8 mouse cellular contexts compared by ENCODE assay signal in genomic region chr13:48869600-48869949, GRCm38 (mm10). TPM values are rescaled to one million over a fixed set of nuclear protein-coding genes. Genes with fewer than 3 reads are reported as not detected.
A peak's percentile ranks its signal among the peaks of the same experiment; 100 is the strongest.
DNase-seq lines count a peak whose midpoint lies in the region; ATAC-seq and TF ChIP-seq lines count a peak whose summit lies in the region.

No protein-coding gene starts in this region.

- peaks cover 23% of the 10 kb centered on the region for H3K4me1 ChIP-seq in heart, adult 2 months (ENCODE audit: control insufficient read depth, insufficient read depth, low read length)
- peaks cover 58% of the 10 kb centered on the region for H3K4me1 ChIP-seq in G1E (ENCODE audit: insufficient read depth, low read depth, low read length)
- H3K4me1 ChIP-seq in forebrain, postnatal 0 days (ENCODE audit: insufficient read depth), result peaks cover 20% of the 10 kb centered on the region
- H3K4me1 ChIP-seq in liver, embryonic 13.5 days (replicated peaks), result peaks cover 75% of the 10 kb centered on the region
- peaks cover 46% of the 10 kb centered on the region for H3K4me1 ChIP-seq in stomach, embryonic 16.5 days (ENCODE audit: control insufficient read depth, insufficient read depth, low read length)

- no peak; the same call in 1 of the 2 replicates for ATAC-seq in G1E (ENCODE audit: extremely low read depth, insufficient number of reproducible peaks, low FRiP score, poor library complexity, severe bottlenecking)
- no peak for ATAC-seq in forebrain, postnatal 0 days
- peak; percentile 20 for ATAC-seq in liver, embryonic 13.5 days (ENCODE audit: low read depth)
- ATAC-seq in stomach, embryonic 16.5 days (ENCODE audit: insufficient read depth, low FRiP score), result peak; percentile 31

- peak overlapping the region; percentile 100 for H3K9ac ChIP-seq in heart, adult 2 months (ENCODE audit: low read depth, low read length)
- peak overlapping the region; percentile 91 for H3K9ac ChIP-seq in forebrain, postnatal 0 days
- H3K9ac ChIP-seq in liver, embryonic 13.5 days, result peak overlapping the region; percentile 97
- peak overlapping the region; percentile 99 for H3K9ac ChIP-seq in stomach, embryonic 16.5 days (ENCODE audit: low read length)

- TF ChIP-seq CTCF in heart, adult 2 months (IDR thresholded peaks at IDR 0.05), result no peak
- TF ChIP-seq CTCF in G1E (IDR thresholded peaks at IDR 0.05; ENCODE audit: low read depth, low read length), result no peak
- TF ChIP-seq CTCF in forebrain, postnatal 0 days (IDR thresholded peaks at IDR 0.05; ENCODE audit: low read depth), result no peak

- H3K36me3 ChIP-seq in heart, adult 2 months (ENCODE audit: control insufficient read depth, insufficient read depth, low read length), result no peaks in the 10 kb centered on the region
- peaks cover 35% of the 10 kb centered on the region for H3K36me3 ChIP-seq in G1E (replicated peaks)
- no peaks in the 10 kb centered on the region for H3K36me3 ChIP-seq in forebrain, postnatal 0 days (ENCODE audit: insufficient read depth)
- H3K36me3 ChIP-seq in liver, embryonic 13.5 days, result no peaks in the 10 kb centered on the region
- no peaks in the 10 kb centered on the region for H3K36me3 ChIP-seq in stomach, embryonic 16.5 days (ENCODE audit: control insufficient read depth, insufficient read depth, low read length)

- 12% methylated on average over 5 of the region's 5 CpGs for WGBS in heart, adult 2 months
- WGBS in forebrain, postnatal 0 days, result 12% methylated on average over 5 of the region's 5 CpGs
- WGBS in liver, embryonic 13.5 days (ENCODE audit: insufficient replicate concordance), result 16% methylated on average over 5 of the region's 5 CpGs
- WGBS in stomach, embryonic 16.5 days, result 4% methylated on average over 5 of the region's 5 CpGs

- H3K27ac ChIP-seq in heart, adult 2 months, result peak overlapping the region; percentile 82
- H3K27ac ChIP-seq in forebrain, postnatal 0 days (ENCODE audit: low read depth, low read length), result peak overlapping the region; percentile 90
- H3K27ac ChIP-seq in liver, embryonic 13.5 days, result peak overlapping the region; percentile 81
- peak overlapping the region; percentile 84 for H3K27ac ChIP-seq in stomach, embryonic 16.5 days (ENCODE audit: low read length)

- DNase-seq in heart, adult 2 months, result peak in 1 of 2 experiments; percentile 26
- no peak for DNase-seq in heart, postnatal 10 days
- no peak for DNase-seq in G1E (ENCODE audit: low spot score)
- no peak for DNase-seq in forebrain, postnatal 0 days
- peak; percentile 13 for DNase-seq in liver, embryonic 13.5 days
- no peak for DNase-seq in layer of hippocampus, adult 11-12 months (ENCODE audit: low spot score)
- DNase-seq in layer of hippocampus, postnatal 25 days (ENCODE audit: extremely low spot score in 1 of 2, low spot score in 1 of 2), result no peak

- peak overlapping the region; percentile 85 for H3K4me2 ChIP-seq in forebrain, postnatal 0 days (ENCODE audit: low read depth)
- H3K4me2 ChIP-seq in liver, embryonic 13.5 days, result peak overlapping the region; percentile 93
- peak overlapping the region; percentile 87 for H3K4me2 ChIP-seq in stomach, embryonic 16.5 days (ENCODE audit: low read depth, low read length)

- no peaks in the 10 kb centered on the region for H3K27me3 ChIP-seq in heart, adult 2 months (ENCODE audit: control insufficient read depth, insufficient read depth, low read length)
- H3K27me3 ChIP-seq in G1E (ENCODE audit: insufficient read depth, low read length), result no peaks in the 10 kb centered on the region
- no peaks in the 10 kb centered on the region for H3K27me3 ChIP-seq in forebrain, postnatal 0 days (ENCODE audit: insufficient read depth, low read length)
- H3K27me3 ChIP-seq in liver, embryonic 13.5 days, result no peaks in the 10 kb centered on the region
- H3K27me3 ChIP-seq in stomach, embryonic 16.5 days (ENCODE audit: control insufficient read depth, insufficient read depth, low read length), result no peaks in the 10 kb centered on the region

- H3K4me3 ChIP-seq in heart, adult 2 months, result peak overlapping the region; percentile 66
- peak overlapping the region; percentile 88 for H3K4me3 ChIP-seq in G1E (ENCODE audit: low read depth, low read length)
- H3K4me3 ChIP-seq in forebrain, postnatal 0 days (ENCODE audit: low read depth, low read length), result peak overlapping the region; percentile 91
- peak overlapping the region; percentile 91 for H3K4me3 ChIP-seq in liver, embryonic 13.5 days (replicated peaks)
- H3K4me3 ChIP-seq in stomach, embryonic 16.5 days (replicated peaks; ENCODE audit: low read length), result peak overlapping the region; percentile 80

- no peak for TF ChIP-seq POLR2A in heart, adult 2 months (IDR thresholded peaks at IDR 0.05; ENCODE audit: insufficient read depth, low read depth, low read length)

- H3K79me2 ChIP-seq in heart, adult 2 months (replicated peaks; ENCODE audit: control insufficient read depth, insufficient read depth, low read length), result peaks cover 6% of the 10 kb centered on the region; the same call in 1 of the 2 replicates

- H3K9me3 ChIP-seq in G1E (replicated peaks), result no peaks in the 10 kb centered on the region
- H3K9me3 ChIP-seq in forebrain, postnatal 0 days (ENCODE audit: low read length), result no peaks in the 10 kb centered on the region
- H3K9me3 ChIP-seq in liver, embryonic 13.5 days (replicated peaks), result no peaks in the 10 kb centered on the region
- no peaks in the 10 kb centered on the region for H3K9me3 ChIP-seq in stomach, embryonic 16.5 days (replicated peaks; ENCODE audit: control insufficient read depth, low read length)

- intact Hi-C loops in heart, adult 2 months (cut with DNase I), result no loop called here
- intact Hi-C loops in heart, postnatal 10 days (cut with DNase I), result no loop called here

- no peak for TF ChIP-seq EP300 in heart, adult 2 months (IDR thresholded peaks at IDR 0.05; ENCODE audit: insufficient read depth, low read depth, low read length)

RNA-seq across cellular contexts. Expression of gene Phf2, which starts 1.3 kb away (rescaled TPM):
- 10 to 100 TPM; 30.0 to 33.9 TPM for total RNA-seq in heart, adult 2 months (2021)
- 12.9 and 13.4 TPM in 2 replicates for polyA plus RNA-seq in heart, adult 2 months (2012; rRNA removed)
- total RNA-seq in heart, postnatal 10 days (2021), result 10 to 100 TPM; 31.1 to 32.2 TPM
- 53.7 and 59.0 TPM in 2 replicates for total RNA-seq in G1E (2014; fragmentation: Nextera tagmentation)
- total RNA-seq in G1E (2017), result 7.0 and 9.6 TPM in 2 replicates
- 45.3 and 49.2 TPM in 2 replicates for polyA plus RNA-seq in G1E (2012)
- 21.5 and 30.3 TPM in 2 replicates for total RNA-seq in forebrain, postnatal 0 days (2014; rRNA removed)
- 3.7 and 4.7 TPM in 2 replicates for polyA plus RNA-seq in forebrain, postnatal 0 days (2015; fragmentation: Nextera tagmentation; extraction: Ambion mirVana)
- polyA plus RNA-seq in liver, embryonic 13.5 days (2015; fragmentation: Nextera tagmentation; extraction: Ambion mirVana), result 2.0 and 2.2 TPM in 2 replicates
- polyA plus RNA-seq in stomach, embryonic 16.5 days (2015; fragmentation: Nextera tagmentation; extraction: Ambion mirVana), result 6.1 and 6.3 TPM in 2 replicates
- 10 to 100 TPM; 34.7 to 34.8 TPM for total RNA-seq in layer of hippocampus, postnatal 25 days (2021)

Comparison
In these comparisons a context has a peak if more than half of its experiments do, and no peak if none do; other contexts are left out.
1. ATAC-seq: peak in liver, embryonic 13.5 days (single experiment) and stomach, embryonic 16.5 days (single experiment); none in G1E (single experiment) and forebrain, postnatal 0 days (single experiment).
2. Peak in every context shown above with its lines, with median percentiles within 50 percentile points of each other: H3K27ac ChIP-seq, H3K4me3 ChIP-seq, H3K9ac ChIP-seq and H3K4me2 ChIP-seq.